Mouse (Mus musculus) brain, embryonic 14.5 days (tissue): ENCODE results near the gene Slc25a41.

Source experiments
- CTCF ChIP-seq: fragments of 200-500 bp; IDR thresholded peaks from 2 replicates; pipeline ENCODE4 v1.5.1; 2012; ENCODE audit warnings: inconsistent platforms, mild to moderate bottlenecking, moderate library complexity, borderline replicate concordance; ENCODE audit not compliant: insufficient read depth, insufficient read length; ENCODE audit errors: extremely low read depth
- POLR2A ChIP-seq: fragments of 200-500 bp; IDR thresholded peaks from 2 replicates; pipeline ENCODE4 v1.6.1; 2012; ENCODE audit warnings: mild to moderate bottlenecking, inconsistent platforms, borderline replicate concordance; ENCODE audit not compliant: poor library complexity, insufficient read depth, insufficient read length, severe bottlenecking; ENCODE audit errors: extremely low read depth

DNA sequence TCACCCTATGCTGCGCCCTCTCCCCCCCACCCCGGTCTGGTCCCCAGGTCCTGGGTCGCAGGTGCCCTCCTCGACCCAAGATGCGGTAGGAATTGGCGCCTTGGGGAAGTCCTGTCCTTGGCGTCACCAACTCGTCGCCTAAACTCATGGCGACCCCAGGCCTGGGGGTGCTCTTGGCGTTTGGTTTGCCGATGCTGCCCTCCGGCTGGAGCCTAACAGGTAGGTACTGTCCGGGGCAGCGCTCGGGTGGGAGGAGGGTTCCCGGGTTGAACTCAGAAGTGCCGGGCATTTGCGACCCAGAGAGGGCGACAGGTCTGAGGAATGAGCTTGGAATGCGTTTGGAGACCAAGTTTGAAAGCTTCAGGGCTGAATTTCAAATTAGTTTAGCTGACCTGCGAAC, 21.1 kb upstream of the Slc25a41 start:
- TF ChIP-seq CTCF (no peak), POLR2A (no peak)
